Mouse (Mus musculus) urinary bladder, adult 2 months (tissue): ENCODE data around the gene Zfp110. TPM values are rescaled to one million over a fixed set of nuclear protein-coding genes. Genes with fewer than 3 reads are reported as not detected.
"Not testable (repeated sequence)": the region's sequence is repeated elsewhere in the genome, so short reads cannot be mapped to it uniquely, and the experiment has no call there.

Source experiments
- DNase-seq: peaks from one replicate; pipeline ENCODE4 v3.0.0; 2022; ENCODE audit warnings: low spot score
- polyA plus RNA-seq: library from polyadenylated mRNA; depleted of rRNA; stranded (reverse); fragments of >200 nt; gene quantifications from 2 replicates; pipeline ENCODE4 v1.2.3, GENCODE M21; 2012; rRNA removed

Zfp110 gene
- polyA plus RNA-seq, result 21.9 and 22.2 TPM in 2 replicates

DNA sequence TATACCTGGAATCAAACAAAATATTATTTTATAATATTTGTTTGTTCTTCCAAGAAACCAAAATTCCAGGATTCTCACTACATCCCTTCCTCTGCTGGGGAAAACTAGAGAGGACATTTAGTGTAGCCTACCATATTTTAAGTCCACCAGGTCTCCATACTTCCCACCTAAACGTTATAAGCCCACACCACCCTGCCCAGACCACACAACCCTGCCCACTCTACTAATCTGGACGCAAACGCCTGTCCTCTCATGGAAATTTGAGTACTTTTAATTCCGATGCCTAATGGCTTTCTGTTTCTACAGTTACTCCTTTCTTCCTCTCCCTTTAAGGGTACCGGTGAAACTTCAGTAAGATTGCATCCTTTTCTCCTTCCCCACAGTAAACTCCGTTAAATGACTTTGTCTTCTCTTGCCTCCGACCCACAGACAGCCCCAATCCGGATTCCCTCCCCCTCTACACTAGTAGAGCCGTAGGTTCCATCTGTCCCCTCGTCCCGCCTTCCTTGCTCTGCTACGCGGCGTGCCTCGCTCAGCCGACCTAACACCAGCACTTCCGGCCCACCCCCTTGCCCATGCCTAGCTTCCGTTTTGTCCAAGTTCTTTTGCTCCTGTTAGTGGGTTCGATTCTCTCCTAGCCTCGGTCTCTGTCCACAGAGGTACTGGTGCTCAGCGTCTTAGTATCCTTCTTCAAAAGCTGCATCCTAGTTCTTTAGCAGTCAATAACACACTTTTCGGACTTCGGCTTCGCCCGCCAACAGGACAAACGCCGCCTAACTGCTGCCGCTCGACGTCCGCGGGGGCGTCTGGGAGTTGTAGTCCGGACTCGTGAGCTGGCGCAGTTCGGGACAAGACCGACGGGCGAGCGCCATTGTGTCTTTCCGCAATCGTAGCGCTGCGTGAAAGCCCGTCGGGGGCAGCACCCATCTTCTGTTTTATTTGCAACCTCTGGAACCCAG, at the start of gene Zfp110:
TSS of gene Zfp110 (plus strand) at position 600 of the 959 bp plus-strand sequence.
- DNase-seq, result peak; percentile 79

DNA sequence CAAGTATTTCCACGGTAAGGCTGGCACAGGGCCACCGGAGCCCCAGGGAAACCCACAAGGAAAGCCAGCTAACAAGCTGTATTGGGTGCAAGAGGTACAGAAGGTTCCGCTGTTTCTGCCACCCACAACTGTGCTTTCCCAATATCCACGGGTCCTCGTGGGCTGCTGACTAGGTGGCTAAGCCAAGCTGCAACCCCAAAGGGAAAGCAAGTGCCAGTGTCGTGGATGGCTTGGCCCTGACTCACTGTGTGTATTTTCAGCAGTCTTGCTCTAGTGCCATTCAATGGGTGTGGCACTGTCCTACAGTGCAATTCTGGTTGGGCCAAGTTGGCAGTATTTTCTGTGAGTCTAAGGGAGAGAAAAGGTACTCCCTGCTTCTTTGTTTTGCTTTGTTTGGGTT, 47.2 kb upstream of the Zfp110 start:
- no peak for DNase-seq

DNA sequence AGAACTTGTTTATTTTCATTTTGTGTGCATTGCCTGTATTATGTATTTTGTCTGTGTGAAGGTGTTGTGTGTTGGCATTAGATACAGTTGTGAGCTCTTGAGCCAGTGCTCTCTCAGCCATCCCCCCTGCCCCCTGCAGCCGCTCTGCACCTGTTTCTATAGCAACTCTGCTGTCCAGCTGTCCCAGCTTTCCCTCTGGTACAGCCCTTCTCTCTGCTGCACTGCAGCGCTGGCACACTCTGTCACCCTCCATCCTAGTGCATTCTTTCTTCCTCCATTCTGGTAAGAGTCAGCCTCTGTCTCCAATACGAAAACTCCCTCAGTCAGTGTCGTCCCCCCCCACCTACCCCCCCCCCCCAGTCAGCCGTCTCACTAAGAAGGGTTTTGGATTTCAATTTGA, 46.5 kb upstream of the Zfp110 start:
- no peak for DNase-seq

DNA sequence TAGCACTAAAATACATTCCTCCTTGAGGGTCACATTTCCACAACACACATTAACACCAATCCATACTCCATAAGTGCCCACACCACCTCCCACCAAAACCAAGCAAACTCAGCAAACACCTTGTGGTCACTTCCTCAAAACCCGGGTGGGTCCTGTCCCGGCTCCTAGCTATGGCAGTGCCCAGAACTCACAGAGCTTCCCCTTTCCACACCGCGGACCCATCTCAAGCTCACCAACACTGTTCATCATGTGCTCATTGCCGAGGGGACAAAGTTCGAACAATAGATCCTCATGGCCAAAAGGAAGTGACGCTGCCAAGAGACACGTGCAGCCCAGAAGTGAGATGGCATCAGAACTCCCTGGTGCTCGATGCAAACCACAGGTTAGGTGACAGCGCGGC, 41.9 kb upstream of the Zfp110 start:
- not testable (repeated sequence) for DNase-seq

DNA sequence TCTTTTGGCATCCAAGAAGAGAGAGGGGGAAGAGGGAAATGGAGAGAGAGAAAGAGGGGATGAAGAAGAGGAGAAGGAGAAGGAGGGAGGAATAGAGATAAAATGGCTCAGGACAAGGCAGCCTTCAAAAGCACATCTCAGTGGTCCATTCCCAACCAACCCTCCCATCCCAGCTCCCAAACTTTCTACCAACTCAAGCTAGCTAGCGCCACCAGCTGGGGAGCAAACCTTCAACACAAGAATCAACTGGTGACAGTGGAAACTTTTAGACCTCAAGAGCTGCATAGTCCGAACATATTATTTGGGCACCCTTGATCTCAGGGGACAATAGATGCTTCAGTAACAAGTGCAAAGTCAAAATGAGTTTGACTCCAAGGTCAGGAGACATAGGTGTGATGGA, 36.6 kb upstream of the Zfp110 start:
- no peak for DNase-seq

DNA sequence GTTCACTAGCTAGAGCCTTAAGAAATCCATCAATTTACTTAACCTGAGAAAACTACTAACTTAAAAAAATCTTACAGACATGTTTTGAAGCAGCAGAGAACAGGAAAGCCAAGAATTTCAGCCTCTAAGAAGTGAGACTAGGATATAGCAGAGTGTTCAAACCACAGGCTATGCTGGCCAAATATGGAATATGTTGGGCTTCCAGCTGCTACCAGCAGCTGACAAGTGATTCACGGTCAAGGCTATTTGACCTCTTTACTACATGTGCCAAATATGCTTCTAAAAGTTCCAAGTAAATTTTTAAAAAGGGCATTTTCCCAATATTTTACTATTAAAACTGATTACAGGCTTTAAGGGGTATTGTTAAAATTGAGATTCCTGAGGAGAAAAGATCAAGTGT, 35.0 kb upstream of the Zfp110 start:
- DNase-seq, result no peak

DNA sequence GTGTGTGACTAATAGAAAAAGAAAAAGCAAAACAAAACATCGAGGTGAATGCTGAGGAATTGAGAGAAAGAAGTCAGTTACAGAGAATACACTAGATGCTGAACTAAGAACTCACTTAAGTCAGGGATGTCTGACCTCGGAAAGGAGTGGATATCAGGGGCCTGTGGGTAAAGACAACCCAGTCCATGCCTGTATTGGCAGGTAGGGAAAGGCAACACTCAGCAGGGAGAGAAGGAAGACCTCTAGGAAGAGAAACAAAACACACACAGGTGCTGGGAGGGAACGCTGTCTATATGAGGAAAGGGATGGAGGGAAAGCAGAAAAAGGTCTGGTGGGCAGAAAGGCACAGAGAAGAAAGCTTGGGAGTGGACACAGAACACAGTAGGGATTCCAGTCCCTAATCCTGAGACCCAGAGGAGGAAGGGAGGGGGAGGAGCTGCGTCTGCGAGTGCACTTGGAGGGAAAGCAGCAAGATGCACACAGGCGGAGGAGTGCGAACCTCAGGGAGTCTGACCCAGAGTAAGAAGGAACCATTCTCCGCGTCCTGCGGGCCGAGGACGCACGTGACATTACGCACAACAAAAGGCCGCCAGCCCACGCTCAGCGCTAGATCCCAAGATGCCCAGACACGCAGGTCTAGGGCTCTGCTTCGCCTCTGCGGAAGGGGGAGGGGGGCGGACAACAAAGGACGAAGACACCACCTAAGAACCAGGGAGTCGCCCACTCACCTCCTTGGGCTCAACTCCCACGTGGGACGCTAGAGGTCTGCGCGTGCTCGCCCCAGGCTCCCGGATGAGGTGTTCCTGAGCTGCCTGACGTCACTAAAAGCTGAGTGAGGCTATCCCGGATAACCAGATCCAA, 31.5 kb upstream of the Zfp110 start, which contains the start of gene Zscan18:
TSS of gene Zscan18 (minus strand) at position 770 of the 861 bp plus-strand sequence.
- peak; percentile 45 for DNase-seq

DNA sequence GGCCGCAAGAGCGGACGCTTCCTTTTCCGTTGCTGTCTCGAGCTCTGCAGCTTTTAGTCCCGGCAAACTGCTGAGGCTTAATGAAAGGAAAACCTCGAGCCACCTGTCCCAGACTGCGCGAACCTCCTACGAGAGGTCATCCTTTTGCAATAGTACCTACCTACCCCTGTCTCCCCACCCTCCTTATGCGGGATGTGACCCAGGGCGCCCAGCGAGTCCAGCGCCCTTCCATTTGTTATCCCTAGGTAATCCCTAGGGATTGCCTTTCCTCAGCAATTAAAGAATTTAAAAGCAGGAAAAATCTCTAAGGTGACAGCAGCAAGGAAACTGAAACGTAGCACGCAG, 30.9 kb upstream of the Zfp110 start:
- DNase-seq, result no peak

DNA sequence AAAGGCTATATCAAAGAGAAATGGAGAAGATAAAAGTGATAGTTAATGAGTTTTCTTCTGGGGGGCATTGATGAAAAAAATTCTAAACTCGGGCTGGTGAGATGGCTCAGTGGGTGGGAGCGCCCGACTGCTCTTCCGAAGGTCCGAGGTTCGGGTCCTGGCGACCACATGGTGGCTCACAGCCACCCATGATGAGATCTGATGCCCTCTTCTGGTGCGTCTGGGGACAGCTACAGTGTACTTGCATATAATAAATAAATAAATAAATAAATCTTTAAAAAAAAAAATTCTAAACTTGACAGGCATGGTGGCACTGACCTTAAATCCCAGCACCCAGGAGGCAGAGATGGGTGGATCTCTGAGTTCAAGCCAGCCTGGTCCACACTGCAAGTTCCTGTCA, 19.0 kb upstream of the Zfp110 start:
- DNase-seq, result no peak

DNA sequence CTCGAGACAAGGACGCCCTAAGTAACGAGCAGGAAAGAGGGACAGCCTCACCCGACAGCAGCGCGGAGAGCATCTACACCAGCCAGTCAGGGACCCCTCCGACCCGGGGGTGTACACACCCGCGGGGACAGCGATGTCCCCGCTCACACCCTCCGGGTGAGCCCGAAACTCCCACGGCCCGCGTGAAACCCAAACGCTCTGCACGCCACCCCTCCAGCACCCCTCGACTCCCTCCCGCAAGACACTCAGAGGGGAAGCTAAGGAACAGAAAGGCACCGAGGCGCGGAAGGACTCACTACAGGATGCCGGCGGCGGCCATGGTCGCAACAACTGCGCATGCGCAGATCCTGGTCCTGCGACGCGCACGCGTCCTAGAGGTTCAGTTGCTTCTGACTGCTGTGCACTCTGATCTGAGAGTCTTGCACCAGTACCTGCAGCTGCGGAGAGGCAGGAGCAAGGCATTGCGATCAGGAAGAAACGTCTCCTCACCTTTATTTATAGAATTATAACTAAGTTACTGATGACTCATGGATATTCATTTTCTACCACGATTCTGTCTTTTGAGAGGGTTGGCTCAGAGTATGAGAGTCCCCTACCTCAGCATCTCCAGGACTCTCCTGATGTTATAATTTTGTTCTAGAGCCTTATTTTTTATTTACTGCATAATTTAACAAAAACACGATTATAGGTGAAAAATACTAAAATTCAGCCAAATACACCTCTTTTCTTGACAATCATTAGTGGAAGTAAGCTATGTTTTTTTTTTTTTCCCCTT, 15.9 kb upstream of the Zfp110 start, which contains the start of gene Zfp329:
TSS of gene Zfp329 (minus strand) at position 338 of the 775 bp plus-strand sequence.
- DNase-seq, result peak; percentile 85

DNA sequence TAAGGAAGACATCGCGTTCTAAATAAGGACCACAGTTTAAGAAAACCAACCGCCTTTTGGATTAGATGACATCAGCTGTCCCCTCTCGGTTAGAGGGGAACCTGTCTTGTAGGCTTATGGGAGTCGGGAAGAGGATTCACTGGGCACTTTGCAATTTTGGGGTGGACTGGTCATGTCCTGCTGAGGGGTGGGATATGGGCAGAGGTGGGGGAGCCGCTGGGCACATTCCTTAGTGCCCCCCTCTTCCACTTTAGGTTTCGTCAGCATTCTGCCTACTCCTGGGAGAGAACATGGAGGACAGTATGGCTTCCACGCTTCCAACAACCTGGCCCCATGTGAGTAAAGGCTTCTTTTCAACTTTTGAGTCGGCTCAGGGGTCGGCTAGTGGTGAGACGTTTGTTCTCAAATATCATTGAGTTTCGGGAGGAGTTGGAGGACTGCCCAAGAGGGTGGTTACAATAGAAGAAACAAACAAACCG, 671 bp downstream of the Zfp110 start:
- no peak for DNase-seq

DNA sequence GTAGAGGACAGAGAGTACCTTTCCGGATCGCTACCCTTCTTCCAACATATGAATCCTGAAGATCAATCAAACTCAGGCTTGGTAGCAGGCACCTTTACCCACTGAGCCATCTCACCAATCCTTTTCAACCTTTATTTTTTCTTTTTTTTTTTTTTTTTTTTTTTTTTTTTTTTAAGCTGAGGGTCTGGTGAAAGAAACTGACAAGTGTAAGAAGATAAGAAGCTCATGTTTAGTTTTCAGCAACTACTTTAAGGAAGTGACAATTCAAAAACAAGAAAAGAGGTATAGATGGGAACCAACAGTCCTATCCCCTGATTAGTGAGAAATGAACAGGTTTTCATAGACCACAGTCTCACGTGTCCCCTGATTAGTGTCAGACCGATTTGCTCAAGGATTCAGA, 1.2 kb downstream of the Zfp110 start:
- no peak for DNase-seq

DNA sequence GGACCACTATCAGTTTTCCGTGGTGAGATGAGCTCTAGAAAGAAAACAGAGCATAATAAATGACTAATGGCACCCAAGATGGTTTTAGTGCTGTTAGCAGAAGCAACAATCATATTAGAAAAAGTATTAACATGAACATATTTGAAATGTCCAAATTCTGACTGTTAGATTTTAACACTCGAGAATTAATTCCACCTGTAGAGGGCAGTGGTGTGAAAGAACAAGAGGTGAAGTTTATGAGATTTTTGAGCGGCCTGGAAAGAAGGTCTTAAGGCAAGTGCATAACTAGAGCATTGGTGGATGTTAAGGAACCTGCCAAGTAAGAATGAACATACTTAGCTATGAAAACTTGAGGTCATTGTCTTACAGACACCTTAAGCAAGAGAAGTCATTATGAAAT, 39.7 kb downstream of the Zfp110 start:
- DNase-seq, result no peak

DNA sequence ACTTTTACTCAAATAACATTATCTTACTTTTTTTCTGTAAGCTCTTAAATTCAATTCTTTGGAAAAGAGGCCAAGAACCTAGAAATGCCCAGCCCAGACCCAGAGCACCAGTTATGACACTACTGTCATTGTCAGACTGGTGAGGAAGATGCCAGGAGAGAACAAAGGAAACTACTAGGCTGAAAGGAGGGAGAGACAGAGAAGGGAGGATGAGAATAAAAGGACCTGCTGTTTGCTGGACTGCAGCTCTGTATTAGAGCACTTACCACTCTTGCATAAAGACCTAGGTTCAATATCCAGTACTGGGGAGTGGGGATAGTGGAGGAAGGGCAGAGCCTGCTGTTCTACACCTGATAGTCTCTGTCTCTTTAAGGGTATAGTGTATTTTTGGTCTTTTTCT, 45.5 kb downstream of the Zfp110 start:
- no peak for DNase-seq

DNA sequence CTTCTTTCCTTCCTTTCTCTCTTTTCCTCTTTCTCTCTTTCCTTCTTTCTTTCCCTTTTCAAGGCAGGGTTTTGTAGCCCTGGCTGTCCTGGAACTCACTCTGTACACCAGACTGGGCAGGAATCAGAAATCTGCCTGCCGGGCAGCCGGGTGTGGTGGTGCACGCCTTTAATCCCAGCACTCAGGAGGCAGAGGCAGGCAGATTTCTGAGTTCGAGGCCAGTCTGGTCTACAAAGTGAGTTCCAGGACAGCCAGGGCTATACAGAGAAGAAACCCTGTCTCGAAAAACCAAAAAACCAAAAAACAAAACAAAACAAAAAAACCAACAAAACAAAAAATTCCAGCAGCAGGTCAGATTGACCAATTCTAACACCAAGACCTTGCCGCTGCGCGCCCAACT, 45.9 kb downstream of the Zfp110 start:
- DNase-seq, result not testable (repeated sequence)

DNA sequence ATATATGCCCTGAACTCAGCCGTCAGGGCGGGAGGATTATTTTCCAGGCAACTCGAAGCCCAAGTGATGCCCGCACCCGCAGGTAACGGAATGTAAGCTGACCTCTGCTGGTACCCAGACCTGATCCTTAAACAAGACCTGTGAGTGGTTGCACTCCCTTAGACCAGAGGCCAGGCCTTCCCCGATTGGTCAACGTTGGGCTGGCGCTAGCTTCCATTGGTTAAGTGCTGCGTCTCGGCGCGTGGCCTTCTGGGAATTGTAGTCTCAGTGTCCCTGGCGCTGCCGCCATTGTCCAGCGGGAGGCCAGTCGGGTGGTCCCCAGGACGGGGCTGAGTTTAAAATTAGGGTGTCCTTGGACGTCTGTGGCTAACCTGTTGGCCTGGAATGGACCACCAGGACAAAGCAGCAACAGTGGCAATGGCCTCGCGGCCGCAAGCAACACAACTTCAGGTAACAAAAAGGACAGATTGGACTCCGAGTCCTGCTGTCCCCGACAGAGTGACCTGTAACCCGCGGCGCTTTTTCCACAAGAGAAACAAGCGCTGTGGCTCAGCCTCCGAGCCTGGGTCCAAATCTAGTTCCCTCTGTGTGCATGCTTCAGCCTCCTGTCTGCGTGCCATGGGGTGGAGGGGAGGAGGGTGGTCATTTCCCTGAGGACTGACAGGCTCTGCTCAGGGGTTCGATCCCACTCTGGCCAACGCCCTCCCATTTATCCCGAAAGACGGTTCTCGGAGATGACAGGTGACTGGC, 46.5 kb downstream of the Zfp110 start, which contains the start of gene Zfp128:
TSS of gene Zfp128 (plus strand) at position 267 of the 750 bp plus-strand sequence.
- peak; percentile 78 for DNase-seq

DNA sequence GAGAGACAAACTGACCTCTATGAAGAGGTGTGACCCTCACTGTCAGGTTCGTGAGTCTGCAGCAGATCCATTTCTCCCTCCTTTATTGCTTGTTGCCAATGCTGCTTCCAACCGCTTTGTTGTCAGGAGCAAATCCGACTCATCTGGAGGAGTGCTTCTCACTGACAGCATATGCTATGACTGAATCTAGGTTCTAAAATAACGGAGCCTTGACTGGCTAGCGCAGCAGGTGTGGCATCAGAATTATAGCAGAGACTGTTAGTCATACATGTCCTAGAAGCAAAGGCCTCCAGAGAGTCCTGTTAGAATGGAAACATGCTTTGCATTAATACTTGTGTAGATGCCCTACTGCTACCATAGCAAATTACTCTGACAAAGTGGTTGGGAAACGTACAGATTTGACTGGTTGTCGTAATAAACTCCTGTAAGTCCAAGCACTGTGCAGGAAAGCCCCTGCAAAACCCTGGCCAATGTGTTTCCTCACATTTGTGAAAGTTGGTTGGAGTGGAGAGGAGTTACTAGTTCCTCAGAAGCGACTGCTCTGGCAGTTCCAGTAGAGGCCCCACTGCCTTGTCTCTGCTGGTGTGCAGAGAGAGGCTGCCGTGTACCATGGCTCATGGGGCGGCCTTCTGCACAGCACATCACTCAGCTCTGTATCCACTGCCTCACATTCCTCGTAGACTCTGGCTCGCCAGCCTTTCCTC, 52.2 kb downstream of the Zfp110 start:
- no peak for DNase-seq

DNA sequence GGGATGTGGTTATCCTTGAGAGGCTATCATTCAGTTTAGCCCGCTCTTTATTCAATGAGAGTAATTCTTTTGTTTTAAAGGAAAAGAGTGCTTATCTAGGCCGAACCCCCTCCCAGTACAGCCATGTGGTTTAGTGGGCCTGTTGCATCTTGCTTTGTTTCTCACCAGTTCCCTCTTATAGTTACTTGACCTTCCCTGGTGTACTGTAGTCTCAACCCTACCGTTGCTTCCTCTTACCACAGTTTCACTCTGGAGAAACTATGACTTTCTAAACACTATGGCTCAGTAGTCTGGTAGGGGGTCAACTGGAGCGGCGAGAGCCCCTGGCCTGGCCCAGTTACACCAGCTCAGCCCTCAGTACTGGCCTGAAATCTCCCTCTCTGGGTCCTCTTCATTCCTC, 53.0 kb downstream of the Zfp110 start:
- DNase-seq, result no peak

DNA sequence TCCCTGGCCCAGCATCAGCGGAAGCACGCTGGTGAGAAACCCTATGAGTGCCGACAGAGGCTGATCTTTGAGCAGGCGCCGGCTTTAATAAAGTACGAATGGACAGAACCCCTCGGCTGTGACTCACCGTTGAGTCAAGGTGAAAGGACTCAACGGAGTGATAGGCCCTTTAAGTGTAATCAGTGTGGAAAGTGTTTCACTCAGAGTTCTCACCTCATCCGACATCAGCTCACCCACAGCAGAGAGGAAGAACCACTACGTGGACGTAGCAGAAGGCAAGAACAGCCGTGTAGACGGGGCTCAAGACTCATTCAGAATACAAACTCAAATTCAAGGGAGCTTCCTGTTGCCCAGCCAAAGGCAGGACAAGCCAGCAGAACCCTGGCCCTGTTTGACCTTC, 56.4 kb downstream of the Zfp110 start:
- DNase-seq, result no peak

DNA sequence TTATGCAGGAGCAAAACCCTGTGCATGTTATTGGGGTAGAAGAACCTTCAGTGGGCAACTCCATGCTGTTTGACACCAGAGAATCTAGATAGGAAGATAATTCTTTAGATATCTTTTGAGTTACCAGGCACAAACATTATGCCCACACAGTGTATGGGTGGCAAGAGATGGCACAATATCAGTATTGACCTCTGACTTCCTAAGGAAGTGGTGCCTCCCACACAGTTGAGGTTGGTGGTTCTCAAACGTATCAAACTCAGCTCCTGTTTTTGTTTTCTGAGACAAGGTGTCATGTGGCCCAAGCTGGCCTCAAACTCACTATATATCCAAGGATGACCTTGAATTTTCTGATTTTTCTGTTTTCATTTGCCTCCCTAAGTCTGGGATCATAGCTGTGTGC, 56.8 kb downstream of the Zfp110 start:
- no peak for DNase-seq
